Mouse (Mus musculus) natural killer cell, adult 2 months (primary cell): ENCODE measurements around the gene Ncoa3.
A peak's percentile ranks its signal among the peaks of the same experiment; 100 is the strongest.

Experiments
- DNase-seq, 2 experiments: peaks; one replicate each; pipeline ENCODE4 v3.0.0; 2022; ENCODE audit warnings: low spot score in 2 of 2

Ncoa3 gene

GRCm38 (mm10) chr2:166077371-166077770 is 84.9 kb downstream of the Ncoa3 start:
- DNase-seq, result no peak

- peak in 1 of 2 experiments; percentile 22 for DNase-seq
Measured at GRCm38 (mm10) chr2:166079231-166079630, 86.8 kb downstream of the Ncoa3 start.

- DNase-seq, result no peak
Measured at GRCm38 (mm10) chr2:166079961-166080885, 87.8 kb downstream of the Ncoa3 start.

GRCm38 (mm10) chr2:166080967-166081750 is 88.7 kb downstream of the Ncoa3 start:
- no peak for DNase-seq

- DNase-seq, result peak; percentile 56 to 73
Measured at GRCm38 (mm10) chr2:166082193-166082592, 89.8 kb downstream of the Ncoa3 start.

GRCm38 (mm10) chr2:166082661-166083060 is 90.2 kb downstream of the Ncoa3 start:
- DNase-seq, result no peak

- no peak for DNase-seq
Measured at GRCm38 (mm10) chr2:166083542-166084031, 91.2 kb downstream of the Ncoa3 start.

GRCm38 (mm10) chr2:166084111-166084510 is 91.7 kb downstream of the Ncoa3 start:
- DNase-seq, result no peak

- DNase-seq, result peak in 1 of 2 experiments; percentile 43
Measured at GRCm38 (mm10) chr2:166084964-166085363, 92.5 kb downstream of the Ncoa3 start.

- DNase-seq, result no peak
Measured at GRCm38 (mm10) chr2:166085780-166086179, 93.3 kb downstream of the Ncoa3 start.

- DNase-seq, result no peak
Measured at GRCm38 (mm10) chr2:166086457-166087233, 94.2 kb downstream of the Ncoa3 start.

GRCm38 (mm10) chr2:166088991-166089390 is 96.6 kb downstream of the Ncoa3 start:
- no peak for DNase-seq

- no peak for DNase-seq
Measured at GRCm38 (mm10) chr2:166090131-166090581, 97.7 kb downstream of the Ncoa3 start.

GRCm38 (mm10) chr2:166091599-166091998 is 99.2 kb downstream of the Ncoa3 start:
- no peak for DNase-seq

- no peak for DNase-seq
Measured at GRCm38 (mm10) chr2:166092412-166092811, 100.0 kb downstream of the Ncoa3 start.

- no peak for DNase-seq
Measured at GRCm38 (mm10) chr2:166096300-166096699, 103.9 kb downstream of the Ncoa3 start.

GRCm38 (mm10) chr2:166096834-166097233 is 104.4 kb downstream of the Ncoa3 start:
- no peak for DNase-seq

- DNase-seq, result peak; percentile 30 to 48
Measured at GRCm38 (mm10) chr2:166097443-166098291, 105.2 kb downstream of the Ncoa3 start.

- DNase-seq, result no peak
Measured at GRCm38 (mm10) chr2:166098292-166098933, 106.0 kb downstream of the Ncoa3 start.
